Mouse (Mus musculus) lung, adult 2 months (tissue): ENCODE results near the gene Mcpt9.

Experiments used
- CTCF ChIP-seq: fragments of 200-500 bp; IDR thresholded peaks from 2 replicates; pipeline ENCODE4 v1.5.1; 2011; ENCODE audit warnings: mild to moderate bottlenecking, low read length, control low read depth; ENCODE audit not compliant: insufficient read depth
- POLR2A ChIP-seq: fragments of 200-500 bp; IDR thresholded peaks from 2 replicates; pipeline ENCODE4 v1.6.1; 2011; ENCODE audit warnings: low read depth, mild to moderate bottlenecking, control low read depth, low read length, borderline replicate concordance; ENCODE audit errors: extremely low read depth

GRCm38 (mm10) chr14:56055408-56055807, 25.1 kb upstream of the Mcpt9 start:
- no peak for TF ChIP-seq CTCF
- no peak for TF ChIP-seq POLR2A
